Mouse (Mus musculus): ENCODE measurements around the gene Nptx1.
A peak's percentile ranks its signal among the peaks of the same experiment; 100 is the strongest.

Nptx1 gene

DNA sequence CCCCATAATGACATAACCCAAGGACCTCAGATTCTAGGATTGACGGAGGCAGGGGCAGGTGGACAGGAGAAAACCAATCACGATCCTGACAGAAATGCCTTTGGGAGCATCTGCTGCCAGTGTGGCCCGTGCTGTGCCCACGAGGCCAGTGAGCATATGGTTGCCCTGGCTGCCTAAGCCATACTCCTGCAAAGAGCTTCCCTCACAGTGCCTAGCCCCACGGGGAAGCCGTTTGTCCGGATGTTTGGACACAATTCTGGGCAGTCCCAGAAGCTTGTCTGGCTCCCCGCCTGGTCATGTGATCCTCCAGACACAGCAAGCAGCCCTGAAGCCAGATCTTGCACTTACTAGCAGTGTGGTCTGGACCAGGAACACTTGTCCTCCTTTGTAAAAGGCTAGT is 24.8 kb downstream of the Nptx1 start:
- no peak for DNase-seq

GRCm38 (mm10) chr11:119521920-119522710 is 25.4 kb downstream of the Nptx1 start:
- no peak for DNase-seq

GRCm38 (mm10) chr11:119520713-119521063 is 26.9 kb downstream of the Nptx1 start:
- DNase-seq, result no peak

- no peak for DNase-seq
These were observed 27.4 kb downstream of the Nptx1 start for GRCm38 (mm10) chr11:119520005-119520712.

DNA sequence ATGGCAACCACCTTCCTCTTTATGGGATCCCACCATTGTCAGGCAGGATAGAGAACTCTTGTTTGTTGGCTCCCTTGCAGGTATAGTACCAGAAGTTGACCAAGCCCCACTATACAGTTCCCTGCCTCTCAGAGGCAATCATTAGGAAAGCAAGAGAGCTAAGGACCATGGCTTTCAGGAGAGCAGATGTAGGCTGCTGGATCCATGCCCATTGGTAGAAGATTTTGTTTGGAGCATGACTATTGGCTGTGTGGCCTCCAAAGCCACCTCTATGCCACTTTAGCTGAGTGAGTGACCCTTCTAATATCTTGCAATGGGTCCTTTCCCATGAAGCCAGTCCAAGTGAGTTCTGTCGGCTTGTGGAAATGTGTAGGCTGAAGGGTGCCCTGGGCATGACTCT is 28.2 kb downstream of the Nptx1 start:
- no peak for DNase-seq

DNA sequence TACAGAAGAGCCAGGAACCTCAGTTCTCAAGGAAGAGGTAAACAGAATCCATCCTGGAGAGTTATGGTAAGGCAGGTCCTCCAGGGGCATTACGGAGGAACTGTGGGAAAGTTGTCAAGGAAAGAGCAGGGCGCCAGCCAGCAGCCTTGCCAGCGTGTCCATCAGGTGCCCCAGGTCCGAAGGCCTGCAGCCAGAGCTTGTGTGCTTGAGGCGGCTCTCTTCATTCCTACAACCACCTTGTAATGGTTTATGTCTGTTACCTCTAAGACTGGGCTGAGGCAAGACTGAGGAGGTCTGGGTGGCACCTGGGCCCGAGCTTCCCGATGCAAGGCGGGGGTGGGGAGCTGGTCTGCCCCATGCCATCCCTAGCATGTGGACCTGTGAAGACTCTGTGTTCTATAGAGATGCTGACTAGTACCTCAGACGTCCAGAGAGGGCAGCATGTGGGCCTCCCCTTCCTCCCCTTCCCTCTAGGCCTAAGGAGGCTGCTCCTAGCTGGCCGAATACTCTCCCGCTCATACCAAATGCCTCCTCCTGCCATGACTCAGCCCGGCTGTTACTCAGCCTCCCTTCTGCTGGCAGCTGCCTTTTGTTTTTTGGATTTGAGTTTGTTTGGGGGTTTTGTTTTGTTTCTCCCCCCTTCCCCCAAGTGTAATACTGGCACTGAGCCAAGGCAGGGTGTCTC is 30.7 kb downstream of the Nptx1 start:
- DNase-seq, result peak; percentile 35

GRCm38 (mm10) chr11:119515823-119516676 is 31.5 kb downstream of the Nptx1 start:
- DNase-seq, result no peak

- peak; percentile 86 for DNase-seq
These were observed 32.5 kb downstream of the Nptx1 start for GRCm38 (mm10) chr11:119514967-119515636.

- DNase-seq, result no peak
These were observed 33.3 kb downstream of the Nptx1 start for GRCm38 (mm10) chr11:119514108-119514860.

- no peak for DNase-seq
These were observed 34.4 kb downstream of the Nptx1 start for GRCm38 (mm10) chr11:119513038-119513659.

DNA sequence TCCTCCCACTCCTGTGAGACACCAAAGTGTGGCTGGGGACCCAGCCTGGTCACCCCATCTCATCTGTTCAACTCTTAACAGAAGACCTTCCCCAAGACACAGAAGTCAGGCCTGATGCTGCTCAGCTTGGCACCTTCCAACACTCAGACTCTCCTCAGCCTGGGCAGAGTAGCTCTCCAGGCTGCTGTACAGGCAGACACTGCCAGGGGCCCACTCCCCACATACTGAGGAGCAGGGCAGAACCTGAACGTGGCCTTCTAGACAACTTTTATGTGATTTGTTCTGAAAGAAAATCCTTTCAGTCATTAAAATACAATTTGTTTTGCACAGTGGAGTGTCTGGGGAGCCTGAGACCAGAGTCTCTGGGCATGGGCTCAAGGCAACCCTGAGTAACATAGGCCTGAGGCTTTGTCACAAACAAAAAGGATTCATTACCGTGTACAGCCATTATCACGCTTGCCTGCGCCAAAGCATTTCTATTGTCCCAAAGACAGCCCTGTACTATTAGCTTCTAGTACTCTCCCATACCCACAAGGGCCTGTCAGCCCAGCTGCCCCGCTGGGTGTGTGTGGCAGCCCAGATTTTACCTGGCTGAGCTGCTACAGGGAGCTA is 38.3 kb downstream of the Nptx1 start:
- peak; percentile 28 for DNase-seq

GRCm38 (mm10) chr11:119507772-119508171 is 39.8 kb downstream of the Nptx1 start:
- no peak for DNase-seq

- no peak for DNase-seq
These were observed 41.2 kb downstream of the Nptx1 start for GRCm38 (mm10) chr11:119506386-119506785.

- DNase-seq, result peak; percentile 79
These were observed 43.9 kb downstream of the Nptx1 start for GRCm38 (mm10) chr11:119503675-119504074.

DNA sequence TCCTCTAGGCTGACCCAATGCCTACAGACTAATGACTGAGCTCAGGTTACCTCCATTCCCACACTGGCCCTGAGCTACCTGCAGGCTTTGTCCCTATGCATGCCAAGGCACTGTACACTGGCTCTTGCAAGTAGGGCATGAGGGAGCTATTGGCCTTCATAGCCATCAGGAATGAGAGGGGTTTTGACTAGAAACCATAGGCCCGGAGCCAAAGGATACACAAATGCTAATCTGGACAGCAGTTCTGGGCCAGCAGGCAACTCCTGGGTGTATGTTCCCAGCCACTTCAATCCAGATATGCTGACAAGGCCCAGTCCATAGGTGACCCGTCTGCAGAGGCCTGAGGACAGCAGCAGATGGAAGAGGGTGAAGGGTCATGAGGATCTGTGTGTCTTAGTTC is 47.5 kb downstream of the Nptx1 start:
- no peak for DNase-seq

DNA sequence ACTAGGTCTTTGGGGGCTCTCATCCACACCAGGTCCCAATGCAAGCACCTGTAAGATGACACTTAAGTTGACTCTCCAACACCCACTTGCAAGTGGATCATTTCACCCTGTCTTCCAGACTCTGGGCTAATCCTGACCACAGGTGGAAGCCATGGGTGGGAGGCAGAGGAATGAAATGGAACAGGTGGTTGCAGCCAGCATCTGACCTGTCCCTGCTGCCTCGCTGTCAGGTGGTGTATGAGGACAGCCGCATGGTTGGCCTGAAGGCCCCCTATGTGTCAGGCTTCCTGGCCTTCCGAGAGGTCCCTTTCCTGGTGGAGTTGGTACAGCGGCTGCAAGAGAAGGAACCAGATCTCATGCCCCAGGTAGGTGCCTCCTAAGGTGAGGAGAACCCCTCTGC is 48.3 kb downstream of the Nptx1 start:
- DNase-seq, result no peak

DNA sequence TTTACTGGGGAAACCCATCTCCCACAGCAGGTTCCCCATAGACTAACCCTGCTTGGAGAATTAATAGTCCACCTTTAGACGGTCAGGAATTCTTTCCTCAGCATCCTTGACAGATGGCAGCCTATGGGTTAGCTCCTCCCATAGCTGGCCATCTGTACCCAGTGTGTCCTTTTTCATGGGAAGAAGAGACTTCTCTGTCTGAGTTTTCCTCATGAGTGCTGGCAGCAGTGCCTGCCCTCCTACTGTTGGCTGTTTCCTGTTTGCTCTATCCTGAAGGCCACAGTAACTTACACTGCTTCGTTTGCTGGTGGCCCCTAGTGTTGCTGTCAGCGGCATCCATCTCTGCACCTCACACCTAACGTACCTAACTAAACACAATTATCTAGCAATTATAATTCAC is 50.1 kb downstream of the Nptx1 start:
- DNase-seq, result no peak

DNA sequence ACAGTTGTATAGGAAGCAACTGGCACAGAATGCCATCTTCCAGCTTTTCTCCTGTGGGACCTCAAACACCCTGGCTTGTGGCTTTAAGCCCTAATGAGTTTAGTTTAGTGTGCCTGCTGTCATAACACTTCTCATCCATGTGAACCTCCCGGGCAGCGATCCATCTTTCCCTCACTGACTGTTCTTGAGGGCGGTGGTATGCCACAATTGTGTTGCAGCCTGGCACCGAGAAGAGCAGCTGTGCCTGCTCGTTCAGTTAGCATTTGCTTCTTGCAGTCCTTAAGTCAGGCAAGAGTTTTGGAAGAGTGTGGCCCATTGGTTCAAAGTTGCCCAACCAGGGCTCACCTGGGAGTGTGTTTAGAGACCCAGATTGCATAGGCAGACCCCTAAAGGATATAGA is 51.4 kb downstream of the Nptx1 start:
- DNase-seq, result no peak

DNA sequence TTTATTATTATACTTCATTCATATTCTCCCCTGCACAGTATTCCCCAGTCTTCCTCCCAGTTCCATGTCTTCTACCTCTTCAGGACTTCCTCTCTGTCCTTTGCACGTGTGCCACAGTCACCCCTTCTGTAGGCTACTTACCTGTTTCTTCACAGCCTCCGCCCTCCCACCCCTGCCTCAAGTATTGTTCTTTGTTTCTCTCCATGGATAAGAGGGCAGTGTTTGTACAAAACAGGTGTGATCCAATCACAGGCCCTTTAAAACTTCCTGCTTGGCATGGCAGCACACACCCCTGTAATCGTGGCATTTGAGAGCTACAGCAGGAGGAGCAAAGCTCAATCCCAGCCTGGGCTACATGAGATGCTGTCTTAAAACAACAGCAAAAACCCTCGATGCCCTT is 54.0 kb downstream of the Nptx1 start:
- no peak for DNase-seq

DNA sequence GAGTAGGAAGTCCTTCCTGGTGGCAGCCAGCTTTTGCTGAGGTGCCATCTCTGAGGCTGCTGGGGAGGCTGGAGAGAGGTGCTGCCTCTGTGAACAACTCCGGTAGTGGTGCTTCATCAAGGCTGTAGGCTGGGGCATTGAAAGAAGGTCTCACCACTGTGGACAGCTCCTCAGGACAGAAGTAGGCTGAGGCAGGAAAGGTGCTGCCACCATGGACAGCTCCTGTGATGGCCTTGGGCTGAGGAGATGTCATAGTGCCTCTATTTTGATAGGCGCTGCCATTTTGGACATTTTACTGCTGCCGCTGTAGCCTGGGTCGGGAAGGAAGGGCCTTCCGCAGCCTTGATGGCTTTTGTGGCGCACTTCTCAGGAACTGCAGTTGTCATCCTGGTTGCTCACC is 54.7 kb downstream of the Nptx1 start:
- DNase-seq, result no peak

GRCm38 (mm10) chr11:119491690-119492087 is 55.9 kb downstream of the Nptx1 start:
- no peak for DNase-seq

Measured in embryo, embryonic 11 days (tissue).